Mouse (Mus musculus) lung, postnatal 0 days (tissue): ENCODE results near the gene Clec3b.

ENCODE experiments used
- CTCF ChIP-seq: IDR thresholded peaks from 2 replicates; pipeline ENCODE4 v1.5.1; 2016; ENCODE audit warnings: antibody characterized with exemption, mild to moderate bottlenecking
- EP300 ChIP-seq: IDR thresholded peaks from 2 replicates; pipeline ENCODE4 v1.6.1; 2016; ENCODE audit warnings: antibody characterized with exemption, mild to moderate bottlenecking, control low read depth

- TF ChIP-seq CTCF = no peak
- TF ChIP-seq EP300 = no peak
These were observed 35.4 kb downstream of the Clec3b start for GRCm38 (mm10) chr9:123186151-123186550.
